Mouse (Mus musculus) liver, embryonic 12.5 days (tissue): Measurements from ENCODE around the gene Olfr126. TPM values are rescaled to one million over a fixed set of nuclear protein-coding genes. Genes with fewer than 3 reads are reported as not detected.

Experiments used
- ATAC-seq: fragments of 200-750 bp; cut with Nextera tagmentation; 2 replicates; pipeline ENCODE4 v1.8.0; 2017; ENCODE audit warnings: moderate number of reproducible peaks, mild to moderate bottlenecking, moderate library complexity
- H3K27ac ChIP-seq: fragments of 300-500 bp; sonication (generic); 2 replicates; pipeline ENCODE4 v1.5.1; 2016; ENCODE audit warnings: mild to moderate bottlenecking
- H3K27me3 ChIP-seq: fragments of 300-500 bp; sonication (generic); replicated peaks from 2 replicates; pipeline ENCODE4 v1.6.1; 2016; ENCODE audit warnings: mild to moderate bottlenecking, moderate library complexity
- H3K36me3 ChIP-seq: fragments of 300-500 bp; sonication (generic); 2 replicates; pipeline ENCODE4 v1.6.1; 2016; ENCODE audit warnings: mild to moderate bottlenecking, moderate library complexity
- H3K4me1 ChIP-seq: fragments of 300-500 bp; sonication (generic); 2 replicates; pipeline ENCODE4 v1.6.1; 2016
- H3K4me2 ChIP-seq: fragments of 300-500 bp; sonication (generic); 2 replicates; pipeline ENCODE4 v1.6.1; 2016; ENCODE audit warnings: mild to moderate bottlenecking, moderate library complexity
- H3K4me3 ChIP-seq: fragments of 300-500 bp; sonication (generic); 2 replicates; pipeline ENCODE4 v1.5.1; 2016; ENCODE audit warnings: mild to moderate bottlenecking, moderate library complexity
- H3K9ac ChIP-seq: fragments of 300-500 bp; sonication (generic); 2 replicates; pipeline ENCODE4 v1.6.1; 2016; ENCODE audit warnings: mild to moderate bottlenecking, moderate library complexity
- H3K9me3 ChIP-seq: fragments of 300-500 bp; sonication (generic); replicated peaks from 2 replicates; pipeline ENCODE4 v1.6.1; 2016; ENCODE audit warnings: mild to moderate bottlenecking, moderate library complexity
- WGBS: fragments of 180-500 bp; shearing (Covaris S2); methylation state at CpG from one replicate; pipeline ENCODE4 v1.1.7; 2016; ENCODE audit not compliant: insufficient replicate concordance; 5-methylcytosine and 5-hydroxymethylcytosine counted together
- polyA plus RNA-seq: library from polyadenylated mRNA; unstranded; fragments of >200 nt; fragmentation: Nextera tagmentation; extraction: Ambion mirVana; gene quantifications from 2 replicates; pipeline ENCODE4 v1.2.1, GENCODE M21; 2016

Gene Olfr126
- polyA plus RNA-seq, result not detected in 2 replicates

GRCm38 (mm10) chr17:37847183-37847582, at the start of gene Olfr126:
Gene Olfr126, plus strand, starts transcription at chr17:37847483.
- no peak within 1 kb of the TSS for H3K4me3 ChIP-seq
- H3K36me3 ChIP-seq, result no peaks in the 10 kb centered on the region
- no peak for ATAC-seq
- no peak within 1 kb of the TSS for H3K27ac ChIP-seq
- H3K4me2 ChIP-seq, result no peak within 1 kb of the TSS
- H3K9me3 ChIP-seq, result no peaks in the 10 kb centered on the region
- H3K9ac ChIP-seq, result no peak within 1 kb of the TSS
- H3K4me1 ChIP-seq, result no peaks in the 10 kb centered on the region
- no peaks in the 10 kb centered on the region for H3K27me3 ChIP-seq

GRCm38 (mm10) chr17:37799588-37799987, 47.7 kb upstream of the Olfr126 start, which contains the start of gene Olfr124:
Gene Olfr124, plus strand, starts transcription at chr17:37799888.
- 69% methylated on average over 3 of the region's 3 CpGs for WGBS
- H3K4me2 ChIP-seq, result no peak within 1 kb of the TSS

GRCm38 (mm10) chr17:37832649-37833048, 14.6 kb upstream of the Olfr126 start, which contains the start of gene Olfr125:
Gene Olfr125, plus strand, starts transcription at chr17:37832949.
- H3K4me2 ChIP-seq, result no peak within 1 kb of the TSS
- no peaks in the 10 kb centered on the region for H3K36me3 ChIP-seq
- H3K9ac ChIP-seq, result no peak within 1 kb of the TSS
- no peaks in the 10 kb centered on the region for H3K9me3 ChIP-seq
- no peak for ATAC-seq
- H3K27ac ChIP-seq, result no peak within 1 kb of the TSS
- H3K4me3 ChIP-seq, result no peak within 1 kb of the TSS
- no peaks in the 10 kb centered on the region for H3K27me3 ChIP-seq
- no peaks in the 10 kb centered on the region for H3K4me1 ChIP-seq

More at GRCm38 (mm10) chr17:37799588-37799987, 47.7 kb upstream of the Olfr126 start, which contains the start of gene Olfr124:
- ATAC-seq, result no peak
- Histone ChIP-seq H3K27ac (no peak within 1 kb of the TSS), H3K4me3 (no peak within 1 kb of the TSS), H3K36me3 (no peaks in the 10 kb centered on the region), H3K4me1 (no peaks in the 10 kb centered on the region), H3K27me3 (no peaks in the 10 kb centered on the region), H3K9me3 (no peaks in the 10 kb centered on the region), H3K9ac (no peak within 1 kb of the TSS)

GRCm38 (mm10) chr17:37863901-37864300, 16.6 kb downstream of the Olfr126 start:
- Histone ChIP-seq H3K27me3 (no peaks in the 10 kb centered on the region), H3K27ac (no peak overlapping the region), H3K4me2 (no peak overlapping the region), H3K9me3 (no peaks in the 10 kb centered on the region), H3K36me3 (no peaks in the 10 kb centered on the region), H3K9ac (no peak overlapping the region), H3K4me1 (no peaks in the 10 kb centered on the region), H3K4me3 (no peak overlapping the region)
- WGBS, result 49% methylated on average over 2 of the region's 2 CpGs
- ATAC-seq, result no peak

- no peak for ATAC-seq
- Histone ChIP-seq H3K4me2 (no peak overlapping the region), H3K4me1 (no peaks in the 10 kb centered on the region), H3K36me3 (no peaks in the 10 kb centered on the region), H3K9me3 (no peaks in the 10 kb centered on the region), H3K27me3 (no peaks in the 10 kb centered on the region), H3K4me3 (no peak overlapping the region), H3K9ac (no peak overlapping the region), H3K27ac (no peak overlapping the region)
- 27% methylated on average over 8 of the region's 8 CpGs for WGBS
Observed at GRCm38 (mm10) chr17:37869676-37870205, 22.5 kb downstream of the Olfr126 start.

- 39% methylated on average over 3 of the region's 3 CpGs for WGBS
- H3K4me2 ChIP-seq, result no peak overlapping the region
- H3K4me1 ChIP-seq, result no peaks in the 10 kb centered on the region
- no peaks in the 10 kb centered on the region for H3K27me3 ChIP-seq
- H3K36me3 ChIP-seq, result no peaks in the 10 kb centered on the region
- no peak overlapping the region for H3K9ac ChIP-seq
- H3K4me3 ChIP-seq, result no peak overlapping the region
- no peaks in the 10 kb centered on the region for H3K9me3 ChIP-seq
- no peak overlapping the region for H3K27ac ChIP-seq
- ATAC-seq, result no peak
Observed at GRCm38 (mm10) chr17:37873830-37874229, 26.5 kb downstream of the Olfr126 start.

- H3K27me3 ChIP-seq, result no peaks in the 10 kb centered on the region
- H3K27ac ChIP-seq, result no peak within 1 kb of the TSS
- no peaks in the 10 kb centered on the region for H3K4me1 ChIP-seq
- no peak within 1 kb of the TSS for H3K9ac ChIP-seq
- 25% methylated on average over 1 of the region's 1 CpGs for WGBS
- no peak within 1 kb of the TSS for H3K4me2 ChIP-seq
- H3K4me3 ChIP-seq, result no peak within 1 kb of the TSS
- H3K36me3 ChIP-seq, result no peaks in the 10 kb centered on the region
- no peak for ATAC-seq
- H3K9me3 ChIP-seq, result no peaks in the 10 kb centered on the region
Observed at GRCm38 (mm10) chr17:37900137-37900536, 52.9 kb downstream of the Olfr126 start, which contains the start of gene Olfr127. Gene Olfr127, plus strand, starts transcription at chr17:37900437.

Other genes starting within 250 kb of the Olfr126 start
- not detected in 2 replicates for gene Olfr115, start 220.4 kb upstream of the Olfr126 start, polyA plus RNA-seq
- not detected in 2 replicates for gene Olfr116, start 220.3 kb upstream of the Olfr126 start, polyA plus RNA-seq
- not detected in 2 replicates for gene Olfr117, start 183.7 kb upstream of the Olfr126 start, polyA plus RNA-seq
- gene Olfr118, start 180.5 kb upstream of the Olfr126 start, polyA plus RNA-seq, result not detected in 2 replicates
- not detected in 2 replicates for gene Olfr119, start 150.9 kb upstream of the Olfr126 start, polyA plus RNA-seq
- not detected in 2 replicates for gene Olfr120, start 125.7 kb upstream of the Olfr126 start, polyA plus RNA-seq
- gene Olfr121, start 98.6 kb upstream of the Olfr126 start, polyA plus RNA-seq, result not detected in 2 replicates
- gene Olfr122, start 78.9 kb upstream of the Olfr126 start, polyA plus RNA-seq, result not detected in 2 replicates
- gene Olfr123, start 54.0 kb upstream of the Olfr126 start, polyA plus RNA-seq, result not detected in 2 replicates
- gene Olfr124, start 47.6 kb upstream of the Olfr126 start, polyA plus RNA-seq, result not detected in 2 replicates
- not detected in 2 replicates for gene Olfr125, start 14.5 kb upstream of the Olfr126 start, polyA plus RNA-seq
- gene Olfr127, start 53.0 kb downstream of the Olfr126 start, polyA plus RNA-seq, result not detected in 2 replicates
- not detected in 2 replicates for gene Olfr128, start 73.1 kb downstream of the Olfr126 start, polyA plus RNA-seq
- gene Olfr761, start 105.6 kb downstream of the Olfr126 start, polyA plus RNA-seq, result not detected in 2 replicates
- gene Olfr129, start 212.6 kb downstream of the Olfr126 start, polyA plus RNA-seq, result not detected in 2 replicates
- not detected in 2 replicates for gene Olfr130, start 216.4 kb downstream of the Olfr126 start, polyA plus RNA-seq
- not detected in 2 replicates for gene Olfr131, start 241.2 kb downstream of the Olfr126 start, polyA plus RNA-seq